Mouse (Mus musculus) stomach, adult 2 months (tissue): ENCODE measurements around the gene Grip2. TPM values are rescaled to one million over a fixed set of nuclear protein-coding genes. Genes with fewer than 3 reads are reported as not detected.

Source experiments
- polyA plus RNA-seq: library from polyadenylated mRNA; depleted of rRNA; stranded (reverse); fragments of >200 nt; gene quantifications from 2 replicates; pipeline ENCODE4 v1.2.3, GENCODE M21; 2012; rRNA removed

The Grip2 gene
- 1.4 and 1.5 TPM in 2 replicates for polyA plus RNA-seq

GRCm38 (mm10) chr6:91827016-91827570 lies at the start of gene Grip2:
TSS of gene Grip2 (minus strand) at chr6:91827250.

Other genes starting within 250 kb of the Grip2 start
- 61.8 and 85.5 TPM in 2 replicates for gene Slc6a6, start 143.2 kb downstream of the Grip2 start, polyA plus RNA-seq
- gene Ccdc174, start 50.8 kb upstream of the Grip2 start, polyA plus RNA-seq, result 1.3 and 1.4 TPM in 2 replicates
- not detected in 2 replicates for gene 4930590J08Rik, start 75.6 kb upstream of the Grip2 start, polyA plus RNA-seq
- gene Fgd5, start 151.6 kb upstream of the Grip2 start, polyA plus RNA-seq, result 1.6 and 2.2 TPM in 2 replicates